Mouse (Mus musculus) ovary, postnatal 10 days (tissue): ENCODE data around the gene Epo.

ENCODE experiments used
- DNase-seq: peaks from one replicate; pipeline ENCODE4 v3.0.0; 2022; ENCODE audit warnings: low spot score

Epo gene

DNA sequence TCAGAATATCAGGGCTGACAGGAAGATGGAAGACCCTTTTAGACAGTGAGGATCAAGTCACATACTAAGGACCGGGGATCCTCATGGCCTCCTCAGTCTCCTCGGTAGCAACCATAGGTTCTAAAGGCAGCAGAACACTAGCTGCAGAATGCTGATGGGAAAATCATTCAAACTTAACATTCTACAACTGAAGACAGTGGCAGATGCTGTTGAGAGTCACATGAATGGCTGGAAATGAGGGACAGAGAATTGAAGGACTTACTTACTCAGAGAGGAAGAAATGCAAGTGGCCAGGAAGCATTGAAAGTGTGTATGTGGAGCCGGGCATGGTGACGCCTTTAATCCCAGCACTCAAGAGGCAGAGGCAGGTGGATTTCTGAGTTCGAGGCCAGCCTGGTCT is 56.1 kb downstream of the Epo start, which contains the start of gene Zan:
Zan (minus strand) TSS at position 101 of the 400 bp plus-strand sequence.
- no peak for DNase-seq

DNA sequence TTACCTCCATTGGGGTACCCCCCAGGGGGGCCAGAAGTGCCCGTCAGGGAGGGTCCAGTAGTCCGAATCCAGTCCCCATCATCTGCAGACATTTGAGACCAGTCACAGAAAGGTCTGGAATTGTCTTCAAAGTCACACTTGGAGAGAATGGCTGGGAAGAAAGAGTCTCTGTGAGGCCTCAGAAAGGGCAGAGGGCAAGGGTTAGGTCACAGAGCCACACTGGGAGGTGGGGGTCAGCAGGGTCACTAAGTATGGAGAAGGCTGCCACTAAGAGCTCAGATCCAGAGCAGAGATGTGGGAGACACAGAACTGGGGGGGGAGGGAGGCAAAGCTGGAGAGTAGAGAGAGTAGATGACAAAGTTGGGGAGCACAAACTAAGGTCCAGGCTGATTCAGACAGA is 58.7 kb downstream of the Epo start:
- no peak for DNase-seq

DNA sequence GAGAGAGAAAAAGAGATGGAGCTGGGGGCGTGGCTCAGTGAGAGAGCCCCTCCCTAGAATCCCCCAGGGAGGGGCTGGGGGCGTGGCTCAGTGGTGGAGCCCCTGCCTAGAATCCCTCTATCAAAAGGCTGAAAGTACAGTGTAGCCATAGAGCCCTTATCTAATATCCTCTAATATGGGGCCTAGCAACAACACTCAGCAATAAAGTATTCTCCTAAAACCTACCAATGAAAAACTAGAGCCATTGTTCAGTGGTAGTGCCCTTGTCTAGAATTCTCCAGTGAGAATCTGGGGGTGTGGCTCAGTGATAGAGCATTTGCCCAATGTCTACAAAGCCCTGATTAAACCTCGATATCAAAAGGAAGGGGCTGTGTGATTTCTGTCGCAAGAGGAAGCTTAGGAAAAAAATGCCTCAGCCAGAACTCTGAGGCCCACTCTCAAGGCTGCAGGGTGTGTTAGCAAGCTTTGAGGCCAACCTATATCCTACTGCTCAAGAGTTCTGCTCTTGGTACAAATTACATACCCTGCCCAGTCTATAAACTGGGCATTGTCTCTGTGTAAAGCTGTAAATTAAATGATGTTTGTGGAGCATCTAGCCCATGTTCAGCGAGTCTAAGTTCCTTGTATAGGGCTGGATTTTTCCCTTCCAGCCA is 60.7 kb downstream of the Epo start:
- no peak for DNase-seq

DNA sequence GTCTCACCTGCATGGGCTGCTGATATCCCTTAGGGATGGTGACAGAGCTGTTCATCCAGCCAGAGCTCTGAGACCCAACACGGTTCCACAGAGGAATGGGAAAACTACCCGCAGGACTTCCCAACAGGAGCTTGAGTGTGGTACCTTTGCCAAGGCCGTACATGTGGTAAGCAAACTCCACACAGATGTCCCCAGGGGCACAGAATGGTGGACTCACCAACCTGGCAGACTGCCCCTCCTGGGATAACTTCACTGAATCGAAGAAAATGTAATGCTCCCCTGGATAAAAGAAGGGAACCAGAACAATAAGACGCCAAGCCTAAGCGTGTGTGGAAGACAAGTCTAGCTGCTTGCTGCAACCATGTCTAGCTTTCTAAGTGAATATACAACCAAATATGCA is 66.1 kb downstream of the Epo start:
- DNase-seq = no peak

DNA sequence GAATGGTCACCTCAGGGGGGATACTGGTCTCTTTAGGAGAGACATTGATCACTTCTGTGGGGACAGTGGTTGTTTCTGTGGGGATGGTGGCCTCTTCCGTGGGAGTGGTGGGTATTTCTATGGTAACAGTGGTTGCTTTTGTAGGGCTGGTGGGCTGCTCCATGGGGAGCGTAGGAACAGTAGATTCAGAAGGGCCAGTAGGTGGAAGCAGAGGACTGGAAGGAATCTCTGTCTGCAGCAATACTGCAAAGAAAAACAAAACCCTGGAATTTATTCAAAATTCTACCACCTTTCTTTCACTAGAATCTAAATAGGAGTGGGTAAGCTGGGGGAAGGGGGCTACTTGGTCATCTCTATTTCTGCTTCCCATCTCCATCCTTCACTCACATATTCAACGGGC is 68.0 kb downstream of the Epo start:
- DNase-seq = no peak

DNA sequence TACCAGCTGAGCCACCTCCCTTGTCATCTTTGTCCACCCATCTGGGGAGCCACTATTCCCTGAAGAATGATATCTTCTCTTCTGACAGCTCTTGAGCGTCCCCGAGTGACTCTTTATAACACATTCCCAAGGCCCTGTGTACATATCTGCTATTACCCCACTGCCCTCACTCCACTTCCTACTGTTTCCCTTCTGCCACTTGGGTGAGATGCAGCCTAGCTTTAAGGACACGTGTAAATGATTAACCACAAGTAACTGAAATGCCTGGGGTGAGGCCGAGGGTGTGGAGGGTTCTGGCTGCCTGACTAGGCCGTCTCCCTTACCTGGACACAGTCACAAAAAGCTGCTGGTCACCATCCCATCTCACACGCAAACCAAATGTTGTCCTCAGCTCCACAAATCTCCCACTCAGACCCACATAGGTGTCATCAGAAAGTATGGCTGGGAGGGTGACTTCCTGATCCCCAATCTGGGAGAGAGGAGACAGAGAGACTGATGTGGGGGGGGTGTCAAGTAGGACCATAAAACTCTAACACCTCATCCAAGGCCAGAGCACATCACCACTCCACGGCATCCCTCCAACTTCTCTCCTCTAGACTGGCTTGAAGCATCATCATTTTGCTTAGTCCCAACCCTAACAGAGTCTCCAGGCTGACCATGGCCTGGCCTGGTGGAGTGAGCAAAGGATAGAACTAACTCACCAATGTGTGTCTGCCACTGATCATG is 77.0 kb downstream of the Epo start:
- no peak for DNase-seq

DNA sequence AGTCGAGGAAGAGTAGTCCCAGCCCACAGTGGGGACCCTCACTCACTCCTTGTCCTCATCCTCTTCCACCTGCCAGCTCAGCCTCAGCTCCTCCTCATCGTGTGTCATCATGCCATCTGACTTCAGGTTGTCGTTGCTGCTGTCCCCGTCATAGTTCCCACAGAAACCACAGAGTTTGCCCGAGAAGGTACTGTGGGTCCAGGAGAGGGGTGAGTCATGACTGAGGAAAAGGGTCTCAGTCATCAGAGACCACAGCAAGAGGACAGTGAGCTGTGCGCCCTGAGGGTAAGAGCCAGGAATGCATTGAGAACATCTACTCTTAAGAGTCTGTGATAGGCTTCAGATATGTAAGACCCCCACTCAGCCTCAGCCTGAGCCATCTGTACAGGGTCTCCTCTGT is 77.8 kb downstream of the Epo start:
- no peak for DNase-seq

DNA sequence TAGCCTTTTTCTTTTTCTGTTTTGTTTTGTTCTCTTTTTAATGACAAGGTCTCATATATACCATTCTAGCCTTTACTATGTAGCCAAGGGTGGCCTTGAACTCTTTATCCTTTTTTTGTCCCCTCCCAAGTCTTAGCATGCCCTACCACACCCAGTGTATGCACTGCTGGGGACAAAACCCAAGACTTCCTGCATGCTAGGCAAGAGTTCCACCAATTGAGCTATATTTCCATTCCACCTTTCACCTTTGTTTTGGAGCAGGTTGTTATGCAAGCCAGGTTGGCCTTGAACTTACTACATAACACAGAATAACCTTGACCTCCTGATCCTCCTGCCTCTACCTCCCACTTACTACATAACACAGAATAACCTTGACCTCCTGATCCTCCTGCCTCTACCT is 87.5 kb downstream of the Epo start:
- DNase-seq = no peak

DNA sequence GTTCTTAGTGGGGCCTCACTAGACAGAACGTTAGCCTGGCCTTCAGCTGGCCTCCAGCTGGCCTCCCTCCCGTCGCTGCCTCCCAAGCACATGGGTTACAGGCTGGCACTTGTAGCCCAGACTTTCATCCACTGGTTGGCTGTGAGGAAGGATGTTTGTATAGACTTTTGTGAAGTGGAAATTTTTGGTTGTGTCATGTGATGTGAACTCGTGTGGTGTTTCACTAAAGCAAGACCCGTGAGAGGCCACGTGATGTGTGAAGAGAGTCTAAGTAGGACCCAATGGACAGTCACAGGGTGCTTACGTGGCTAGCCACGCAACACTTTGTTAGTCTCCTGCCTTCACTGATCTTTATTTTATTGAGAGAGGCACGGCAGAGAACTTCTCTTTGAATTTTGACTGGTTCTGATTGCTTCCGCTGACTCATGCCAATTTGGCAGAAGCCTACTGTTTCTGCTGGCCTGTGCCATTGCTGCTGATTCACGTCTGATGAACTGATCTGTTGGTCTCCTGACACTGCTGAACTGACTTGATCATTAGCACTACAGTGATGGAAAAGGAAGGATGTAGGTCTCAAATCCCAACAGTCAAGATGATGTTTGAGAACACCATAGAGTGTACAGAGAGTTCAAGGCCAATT is 92.7 kb downstream of the Epo start:
- no peak for DNase-seq

DNA sequence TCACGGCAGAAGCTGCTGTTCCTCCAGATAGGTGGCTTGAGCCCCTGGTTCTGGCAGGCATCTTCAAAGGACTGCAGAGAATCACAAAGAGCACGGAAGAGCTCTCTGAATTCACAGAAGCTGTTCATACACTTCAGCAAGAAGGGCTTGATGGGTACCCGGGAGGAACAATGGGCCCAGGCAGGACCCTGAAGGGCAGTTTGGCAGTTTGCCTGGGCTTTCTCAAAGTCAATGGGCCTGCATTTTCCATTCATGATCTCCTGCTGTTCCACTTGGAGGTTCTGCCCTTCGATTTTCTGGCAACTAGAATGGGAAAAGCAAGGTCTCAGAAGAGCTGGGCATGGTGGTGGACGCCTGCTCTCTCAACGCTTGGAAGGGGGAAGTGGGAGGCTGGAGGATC is 99.2 kb downstream of the Epo start:
- no peak for DNase-seq
